Mouse (Mus musculus) liver, postnatal 0 days (tissue): ENCODE results near the gene Dao.

Experiments
- CTCF ChIP-seq: sonication (generic); IDR thresholded peaks from 2 replicates; pipeline ENCODE4 v1.5.1; 2016; ENCODE audit warnings: antibody characterized with exemption, low read depth
- EP300 ChIP-seq: IDR thresholded peaks from 2 replicates; pipeline ENCODE4 v1.6.1; 2016; ENCODE audit warnings: antibody characterized with exemption, low read depth, mild to moderate bottlenecking

- TF ChIP-seq CTCF: no peak
- no peak for TF ChIP-seq EP300
These were observed 47.8 kb upstream of the Dao start for GRCm38 (mm10) chr5:113955691-113956090.
